Mouse (Mus musculus) midbrain, embryonic 16.5 days (tissue): Measurements from ENCODE around the gene Dst. TPM values are rescaled to one million over a fixed set of nuclear protein-coding genes. Genes with fewer than 3 reads are reported as not detected.

Experiments used
- ATAC-seq: fragments of 200-750 bp; cut with Nextera tagmentation; 2 replicates; pipeline ENCODE4 v1.8.0; 2017; ENCODE audit warnings: moderate TSS enrichment
- H3K27ac ChIP-seq: fragments of 300-500 bp; sonication (generic); 2 replicates; pipeline ENCODE4 v1.5.1; 2014; ENCODE audit warnings: mild to moderate bottlenecking, low read length, mixed read lengths
- H3K27me3 ChIP-seq: fragments of 300-500 bp; sonication (generic); 2 replicates; pipeline ENCODE4 v1.6.1; 2014; ENCODE audit warnings: low read depth, low read length, mixed read lengths; ENCODE audit not compliant: control insufficient read depth, insufficient read depth
- H3K36me3 ChIP-seq: fragments of 300-500 bp; sonication (generic); 2 replicates; pipeline ENCODE4 v1.6.1; 2014; ENCODE audit warnings: mild to moderate bottlenecking, low read length, moderate library complexity, mixed read lengths; ENCODE audit not compliant: control insufficient read depth, insufficient read depth
- H3K4me1 ChIP-seq: fragments of 300-500 bp; sonication (generic); 2 replicates; pipeline ENCODE4 v1.6.1; 2014; ENCODE audit warnings: mild to moderate bottlenecking, low read length, mixed read lengths; ENCODE audit not compliant: control insufficient read depth, insufficient read depth
- H3K4me2 ChIP-seq: fragments of 300-500 bp; sonication (generic); 2 replicates; pipeline ENCODE4 v1.6.1; 2014; ENCODE audit warnings: mild to moderate bottlenecking, low read length, mixed read lengths
- H3K4me3 ChIP-seq: fragments of 300-500 bp; sonication (generic); 2 replicates; pipeline ENCODE4 v1.5.1; 2014; ENCODE audit warnings: low read depth, mild to moderate bottlenecking, low read length, moderate library complexity, mixed read lengths
- H3K9ac ChIP-seq: fragments of 300-500 bp; sonication (generic); 2 replicates; pipeline ENCODE4 v1.6.1; 2014; ENCODE audit warnings: low read depth, low read length, mixed read lengths
- H3K9me3 ChIP-seq: fragments of 300-500 bp; sonication (generic); replicated peaks from 2 replicates; pipeline ENCODE4 v1.6.1; 2014; ENCODE audit warnings: mild to moderate bottlenecking, low read length, mixed read lengths; ENCODE audit not compliant: control insufficient read depth, poor library complexity, severe bottlenecking
- WGBS: fragments of 180-500 bp; shearing (Covaris S2); extraction: QIAGEN DNeasy Blood & Tissue Kit; methylation state at CpG from one replicate; pipeline ENCODE4 v1.1.7; 2014; 5-methylcytosine and 5-hydroxymethylcytosine counted together
- polyA plus RNA-seq: library from polyadenylated mRNA; unstranded; fragments of >200 nt; fragmentation: Nextera tagmentation; extraction: Ambion mirVana; gene quantifications from 2 replicates; pipeline ENCODE4 v1.2.1, GENCODE M21; 2015

The Dst gene
- polyA plus RNA-seq, 1 experiment from 2014 or later = 36.1 TPM

- WGBS = under 1% methylated on average over 28 of the region's 28 CpGs
- Histone ChIP-seq H3K4me2 (peak overlapping the region; percentile 64), H3K4me3 (peak overlapping the region; percentile 31), H3K27me3 (no peaks in the 10 kb centered on the region), H3K9me3 (no peaks in the 10 kb centered on the region), H3K27ac (no peak overlapping the region), H3K4me1 (peaks cover 28% of the 10 kb centered on the region), H3K36me3 (no peaks in the 10 kb centered on the region), H3K9ac (peak overlapping the region; percentile 42)
- ATAC-seq = peak; percentile 78
Observed at GRCm38 (mm10) chr1:34236254-34236723, 328.3 kb downstream of the Dst start.

- Histone ChIP-seq H3K9ac (no peak overlapping the region), H3K27me3 (no peaks in the 10 kb centered on the region), H3K27ac (no peak overlapping the region), H3K4me2 (peak overlapping the region; percentile 64), H3K36me3 (no peaks in the 10 kb centered on the region), H3K9me3 (no peaks in the 10 kb centered on the region), H3K4me1 (peaks cover 28% of the 10 kb centered on the region), H3K4me3 (no peak overlapping the region)
- WGBS = 17% methylated on average over 14 of the region's 14 CpGs
- ATAC-seq = no peak
Observed at GRCm38 (mm10) chr1:34237211-34237610, 329.2 kb downstream of the Dst start.

- H3K4me3 ChIP-seq = no peak overlapping the region
- peaks cover 28% of the 10 kb centered on the region for H3K4me1 ChIP-seq
- no peak overlapping the region for H3K9ac ChIP-seq
- no peak overlapping the region for H3K27ac ChIP-seq
- H3K27me3 ChIP-seq = no peaks in the 10 kb centered on the region
- no peaks in the 10 kb centered on the region for H3K36me3 ChIP-seq
- WGBS = 19% methylated on average over 12 of the region's 12 CpGs
- peak overlapping the region; percentile 64 for H3K4me2 ChIP-seq
- ATAC-seq = no peak
- H3K9me3 ChIP-seq = no peaks in the 10 kb centered on the region
Observed at GRCm38 (mm10) chr1:34237689-34238091, 329.7 kb downstream of the Dst start.

DNA sequence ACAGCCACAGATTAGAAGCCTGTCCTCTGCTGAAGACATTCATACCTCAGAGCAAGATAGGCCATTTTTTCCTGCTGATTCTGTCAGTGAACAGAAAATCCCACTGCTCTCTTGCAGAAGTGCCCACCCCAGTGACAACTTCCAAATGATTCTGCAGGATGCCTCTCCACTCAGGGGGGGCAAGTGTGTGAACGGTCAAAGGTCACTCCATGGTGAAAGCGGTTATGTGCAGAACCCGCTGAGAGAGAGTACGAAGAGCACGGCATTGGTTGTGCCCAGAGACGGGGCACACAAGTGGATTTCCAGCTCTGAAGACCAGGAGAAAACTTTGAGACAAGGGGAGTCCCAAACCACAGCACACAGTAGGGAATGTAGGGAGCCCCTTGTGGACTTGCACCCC, 330.2 kb downstream of the Dst start:
- WGBS = 31% methylated on average over 6 of the region's 6 CpGs

DNA sequence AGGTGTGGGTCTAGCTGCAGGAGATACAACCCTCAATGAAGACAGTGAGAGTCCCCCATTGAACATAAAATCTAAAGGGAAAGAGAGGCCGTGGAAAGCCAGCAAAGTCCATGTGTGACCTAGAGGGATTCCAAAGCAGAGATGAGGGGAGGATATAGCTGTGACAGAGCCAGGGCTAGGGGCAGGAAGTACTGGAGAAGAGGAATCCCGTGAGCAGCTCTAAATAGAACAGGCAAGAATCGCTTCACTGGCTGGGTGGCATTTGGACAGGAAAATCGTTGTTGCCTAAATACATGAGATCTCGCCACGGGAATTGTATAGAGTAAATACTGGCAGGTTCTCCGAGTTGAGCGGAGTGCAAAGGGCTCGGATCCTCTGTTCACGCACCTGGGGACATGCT, 336.7 kb downstream of the Dst start:
- Histone ChIP-seq H3K4me3 (no peak overlapping the region), H3K9me3 (no peaks in the 10 kb centered on the region), H3K4me1 (no peaks in the 10 kb centered on the region), H3K4me2 (no peak overlapping the region), H3K36me3 (peaks cover 15% of the 10 kb centered on the region), H3K9ac (no peak overlapping the region), H3K27ac (no peak overlapping the region), H3K27me3 (no peaks in the 10 kb centered on the region)
- 88% methylated on average over 10 of the region's 10 CpGs for WGBS
- no peak for ATAC-seq

More for the DNA sequence above, 330.2 kb downstream of the Dst start:
- ATAC-seq = no peak
- Histone ChIP-seq H3K4me2 (peak overlapping the region; percentile 64), H3K9me3 (no peaks in the 10 kb centered on the region), H3K4me3 (no peak overlapping the region), H3K36me3 (no peaks in the 10 kb centered on the region), H3K27me3 (no peaks in the 10 kb centered on the region), H3K9ac (no peak overlapping the region), H3K4me1 (peaks cover 28% of the 10 kb centered on the region), H3K27ac (no peak overlapping the region)

- no peak for ATAC-seq
- WGBS = 91% methylated on average over 15 of the region's 15 CpGs
Observed at GRCm38 (mm10) chr1:34245951-34246641, 338.1 kb downstream of the Dst start.

GRCm38 (mm10) chr1:34246642-34246987, 338.6 kb downstream of the Dst start:
- Histone ChIP-seq H3K27me3 (no peaks in the 10 kb centered on the region), H3K27ac (no peak overlapping the region), H3K4me3 (no peak overlapping the region), H3K4me2 (no peak overlapping the region), H3K9ac (no peak overlapping the region), H3K36me3 (peaks cover 25% of the 10 kb centered on the region), H3K4me1 (no peaks in the 10 kb centered on the region), H3K9me3 (no peaks in the 10 kb centered on the region)
- no peak for ATAC-seq
- 95% methylated on average over 8 of the region's 8 CpGs for WGBS

More at GRCm38 (mm10) chr1:34245951-34246641, 338.1 kb downstream of the Dst start:
- Histone ChIP-seq H3K9me3 (no peaks in the 10 kb centered on the region), H3K4me2 (no peak overlapping the region), H3K36me3 (peaks cover 22% of the 10 kb centered on the region), H3K9ac (no peak overlapping the region), H3K27me3 (no peaks in the 10 kb centered on the region), H3K27ac (no peak overlapping the region), H3K4me3 (no peak overlapping the region), H3K4me1 (no peaks in the 10 kb centered on the region)

DNA sequence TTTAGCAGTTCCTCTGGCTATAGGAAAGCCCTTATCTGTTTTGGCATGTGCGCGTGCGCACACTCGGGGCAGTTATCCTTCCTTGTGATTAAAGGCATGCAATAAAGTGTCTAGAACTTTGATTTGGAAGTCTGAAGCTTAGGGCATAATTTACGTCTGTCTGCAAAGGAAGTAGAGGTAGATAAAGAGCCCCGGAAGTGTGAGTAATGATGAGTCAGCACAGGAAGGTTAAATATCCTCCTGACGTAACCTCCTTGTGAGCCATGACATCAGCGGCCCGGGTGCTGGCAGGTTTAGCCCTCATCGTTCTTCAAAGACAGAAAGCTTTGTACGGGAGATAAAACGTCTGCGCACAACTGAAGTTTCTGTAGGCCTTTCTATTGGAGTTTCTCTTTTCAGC, 343.1 kb downstream of the Dst start:
- H3K27ac ChIP-seq = no peak overlapping the region
- no peaks in the 10 kb centered on the region for H3K9me3 ChIP-seq
- H3K9ac ChIP-seq = no peak overlapping the region
- WGBS = 94% methylated on average over 13 of the region's 13 CpGs
- no peaks in the 10 kb centered on the region for H3K4me1 ChIP-seq
- no peak overlapping the region for H3K4me3 ChIP-seq
- peaks cover 33% of the 10 kb centered on the region for H3K36me3 ChIP-seq
- no peak for ATAC-seq
- H3K4me2 ChIP-seq = no peak overlapping the region
- H3K27me3 ChIP-seq = no peaks in the 10 kb centered on the region

DNA sequence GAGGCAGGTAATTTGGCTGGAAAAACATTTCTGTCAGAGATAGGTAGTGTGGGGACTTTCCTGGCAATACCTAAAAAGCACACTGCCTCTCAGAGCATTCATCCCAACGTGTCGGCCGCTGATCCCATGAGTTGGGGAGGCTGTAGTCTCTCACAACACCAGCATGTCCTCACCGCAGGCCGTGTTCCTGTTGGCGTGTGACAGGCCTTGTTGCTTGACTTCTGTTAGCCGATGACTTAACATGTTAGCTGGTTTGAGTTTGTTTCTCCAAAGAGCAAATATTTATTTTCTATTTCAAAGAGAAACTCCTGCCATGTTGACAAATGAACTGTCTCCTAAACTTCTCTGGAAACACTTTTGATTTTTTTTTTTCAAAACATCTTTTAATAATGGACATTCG, 344.2 kb downstream of the Dst start:
- Histone ChIP-seq H3K27ac (no peak overlapping the region), H3K9me3 (no peaks in the 10 kb centered on the region), H3K4me1 (no peaks in the 10 kb centered on the region), H3K4me2 (no peak overlapping the region), H3K36me3 (peaks cover 34% of the 10 kb centered on the region), H3K4me3 (no peak overlapping the region), H3K9ac (no peak overlapping the region), H3K27me3 (no peaks in the 10 kb centered on the region)
- no peak for ATAC-seq
- 93% methylated on average over 8 of the region's 8 CpGs for WGBS
